Mouse (Mus musculus) cerebellum, adult 11-12 months (tissue): ENCODE results near the gene Ms4a4a.
"Not testable (repeated sequence)": the region's sequence is repeated elsewhere in the genome, so short reads cannot be mapped to it uniquely, and the experiment has no call there.

Experiments
- DNase-seq: peaks from one replicate; pipeline ENCODE4 v3.0.0; 2022

The Ms4a4a gene

DNA sequence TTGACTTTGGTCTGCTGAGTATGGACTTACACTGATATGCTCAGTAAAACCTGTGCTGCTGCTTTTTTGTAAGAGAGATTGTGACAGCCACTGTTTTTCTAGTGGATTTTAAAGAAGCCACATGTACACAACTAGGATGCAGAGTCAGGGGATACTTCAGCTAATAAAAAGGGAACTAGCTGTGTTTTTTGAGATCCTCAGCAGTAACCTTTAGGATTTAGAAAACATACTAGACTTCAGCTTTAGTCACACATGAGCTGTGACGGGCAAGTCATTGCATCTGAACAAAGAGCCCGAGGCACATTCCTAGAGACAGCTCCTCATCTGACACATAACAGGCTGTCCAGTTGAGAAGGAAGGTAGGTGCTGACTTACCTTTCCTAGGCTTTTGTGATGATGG, at the start of gene Ms4a4a:
Gene Ms4a4a (plus strand): TSS at position 251 of the 400 bp plus-strand sequence.
- no peak for DNase-seq

DNA sequence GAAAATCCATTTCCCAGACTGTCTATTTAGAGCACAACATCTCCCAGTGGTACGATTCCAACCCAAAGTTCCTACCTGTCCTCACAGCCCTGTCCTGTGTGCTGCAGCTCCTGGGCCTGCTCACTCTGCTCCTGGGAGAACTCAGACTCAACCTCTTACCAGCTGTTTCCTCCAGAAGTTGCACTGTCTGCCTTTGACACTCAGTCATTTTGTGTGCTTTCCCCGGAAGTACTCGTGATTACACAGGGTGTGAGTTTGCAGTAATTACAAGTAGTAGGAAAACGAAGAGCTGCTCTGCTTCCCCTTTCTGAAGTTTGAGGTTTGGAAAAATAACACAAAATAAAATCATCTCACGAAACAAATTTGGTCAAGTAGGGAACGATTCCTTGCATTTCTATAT, 39.4 kb upstream of the Ms4a4a start, which contains the start of gene Ms4a7:
Gene Ms4a7 (minus strand): TSS at position 215 of the 400 bp plus-strand sequence.
- DNase-seq: no peak

DNA sequence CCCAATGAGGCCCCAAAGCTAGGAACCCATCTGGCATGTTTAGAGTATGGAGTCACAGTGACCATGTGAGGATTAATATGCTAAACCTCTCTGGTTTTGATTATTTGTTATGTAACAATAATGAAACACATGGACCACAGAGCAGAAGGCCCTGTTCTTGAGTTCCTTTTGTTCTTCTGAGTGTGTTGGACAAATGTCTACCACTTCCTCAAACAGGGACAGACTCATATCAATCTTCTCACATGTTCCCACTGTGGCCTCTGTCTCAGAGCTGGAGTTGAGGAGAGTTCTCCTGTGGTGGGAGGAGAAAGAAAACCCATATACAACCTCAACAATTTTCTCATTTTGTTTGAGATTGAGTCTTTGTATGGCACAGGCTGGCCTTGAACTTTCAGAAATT, 32.2 kb upstream of the Ms4a4a start:
- no peak for DNase-seq

DNA sequence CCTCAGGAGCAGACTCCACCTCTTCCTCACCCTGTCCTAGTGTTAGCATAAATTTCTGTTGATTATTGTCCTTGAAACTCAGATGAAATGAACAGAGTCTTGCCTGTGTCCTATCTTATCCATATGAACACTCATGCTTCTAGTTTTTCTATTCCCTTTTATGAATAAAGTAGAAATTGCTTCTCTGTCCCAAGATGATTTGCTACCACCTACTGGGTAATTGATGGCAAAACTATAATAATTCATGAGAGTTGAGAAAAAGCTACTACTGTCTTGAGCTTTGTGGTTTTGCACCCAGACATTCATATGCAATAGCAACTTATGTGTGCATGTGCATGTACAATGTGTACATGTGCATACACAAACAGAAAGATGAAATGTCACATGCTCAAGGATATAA, 31.3 kb upstream of the Ms4a4a start:
- DNase-seq: no peak

DNA sequence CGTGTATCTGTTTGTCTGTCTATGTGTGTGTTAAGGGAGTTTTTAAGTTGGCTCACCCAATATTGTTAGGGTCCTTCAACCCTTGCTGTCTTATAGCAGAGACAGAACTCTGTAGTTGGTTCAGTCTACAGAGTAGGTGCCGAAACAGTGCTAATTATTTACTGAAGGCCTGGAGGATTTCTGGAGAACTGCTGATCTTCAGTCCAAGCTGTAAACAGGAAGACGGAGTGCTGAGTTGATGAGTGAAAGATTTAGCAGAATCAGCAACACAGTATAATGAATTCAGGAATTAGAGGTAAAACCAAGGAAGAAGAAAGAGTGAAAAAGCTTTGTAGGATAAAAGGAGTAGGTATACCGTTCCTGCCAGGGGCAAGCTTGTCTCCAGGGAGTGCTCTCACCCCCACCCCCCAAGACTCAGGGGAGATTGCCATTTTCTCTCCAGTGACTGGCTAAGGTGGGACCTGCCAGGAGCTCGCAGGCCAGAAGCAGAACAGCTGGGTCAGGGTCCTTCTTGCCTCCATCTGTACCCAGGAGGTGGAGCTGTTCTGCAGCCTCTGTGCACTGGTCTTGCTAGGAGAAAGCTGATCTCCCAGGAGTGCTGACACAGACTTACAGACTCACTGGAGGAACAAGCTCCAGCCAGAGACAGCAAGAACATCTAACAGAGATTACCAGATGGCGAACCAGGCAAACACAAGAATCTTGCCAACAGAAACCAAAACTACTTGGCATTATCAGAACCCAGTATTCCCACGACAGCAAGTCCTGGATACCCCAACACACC, 25.4 kb upstream of the Ms4a4a start:
- DNase-seq: no peak

DNA sequence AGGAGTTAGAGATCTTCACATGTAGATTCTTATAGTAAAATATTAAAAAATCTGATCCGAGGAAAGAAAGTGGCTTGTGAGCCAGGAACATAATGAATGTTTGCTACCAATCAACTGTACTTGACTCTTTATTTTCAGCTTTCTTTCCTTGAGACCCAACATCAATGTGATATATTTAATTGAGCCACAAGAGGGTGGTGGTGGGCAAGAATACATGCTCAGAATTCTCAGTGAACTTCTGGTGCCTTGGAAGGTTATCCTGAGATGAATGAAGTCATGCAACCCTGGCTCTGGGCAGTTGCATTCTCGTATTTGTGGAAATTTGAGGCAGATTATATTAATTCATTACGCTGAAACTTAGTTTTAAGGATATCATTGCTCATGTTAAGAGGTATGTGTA, 23.4 kb upstream of the Ms4a4a start:
- no peak for DNase-seq

DNA sequence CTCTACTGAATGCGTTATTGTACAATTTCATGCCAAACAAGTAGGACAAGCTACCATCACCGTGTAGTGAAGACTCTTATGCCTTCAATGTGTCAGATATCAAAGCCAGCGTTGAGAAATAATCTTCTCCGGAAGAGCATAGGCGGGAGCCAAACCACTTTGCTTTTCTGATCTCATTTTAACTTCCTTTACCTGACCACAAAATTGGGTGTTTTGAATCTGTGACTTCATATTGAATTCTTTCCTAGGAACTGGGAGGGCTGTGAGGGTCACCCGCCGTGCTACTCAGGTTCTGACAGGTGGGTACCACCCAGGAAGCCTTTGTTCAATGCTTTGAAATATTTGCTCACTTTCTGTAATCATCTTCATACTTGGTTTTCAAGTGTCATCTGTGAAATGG, 19.6 kb upstream of the Ms4a4a start:
- DNase-seq: no peak

DNA sequence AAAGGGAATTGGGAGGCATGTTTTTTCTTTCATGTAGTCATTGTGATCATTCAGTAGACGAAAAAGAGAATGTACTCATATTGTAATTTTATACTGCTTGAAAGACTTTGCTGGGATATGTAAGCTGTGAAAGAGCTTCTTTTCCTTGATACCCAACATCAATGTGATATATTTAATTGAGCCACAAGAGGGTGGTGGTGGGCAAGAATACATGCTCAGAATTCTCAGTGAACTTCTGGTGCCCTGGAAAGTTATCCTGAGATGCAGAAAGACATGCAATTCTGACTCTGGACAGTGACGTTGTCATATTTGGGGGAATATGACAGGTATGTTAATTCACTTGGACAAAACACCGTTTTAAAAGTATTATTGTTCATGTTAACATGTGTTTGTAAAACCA, 15.2 kb upstream of the Ms4a4a start:
- no peak for DNase-seq

DNA sequence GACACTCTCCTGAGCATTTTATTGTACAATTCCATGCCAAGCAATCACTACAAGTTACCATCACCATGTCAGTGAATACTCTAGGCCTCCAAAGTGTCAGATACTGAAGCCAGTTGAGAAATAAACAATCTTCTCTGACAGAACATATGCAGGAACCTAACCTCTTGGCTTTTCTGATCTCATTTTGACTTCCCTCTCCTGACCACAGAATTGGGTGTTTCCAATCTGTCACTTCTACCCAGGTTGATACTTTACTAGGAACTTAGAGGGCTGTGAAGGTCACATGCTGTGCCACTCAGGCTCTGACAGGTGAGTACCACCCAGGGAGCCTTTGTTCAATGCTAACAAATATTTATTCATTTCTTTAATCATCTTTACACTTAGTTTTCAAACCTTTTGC, 13.3 kb upstream of the Ms4a4a start:
- no peak for DNase-seq

DNA sequence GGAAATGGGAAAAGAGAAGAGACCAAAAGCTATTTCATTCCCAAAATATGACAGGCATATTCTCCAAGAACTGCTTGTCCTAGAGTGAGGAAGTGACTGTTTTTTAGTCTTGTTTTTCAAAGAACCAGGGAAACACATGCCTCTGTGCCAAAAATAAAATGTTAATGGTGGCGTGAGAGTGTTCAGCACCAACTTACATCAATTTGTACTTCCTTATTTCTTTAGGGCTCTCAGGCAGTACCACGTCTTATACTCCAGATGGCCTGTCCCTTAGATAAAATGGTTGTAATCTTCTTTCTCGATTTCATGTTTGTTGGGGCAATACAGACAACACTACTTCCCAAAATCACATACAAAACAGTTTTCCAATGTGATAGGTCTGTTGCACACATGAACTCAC, 7.0 kb upstream of the Ms4a4a start:
- DNase-seq: no peak

DNA sequence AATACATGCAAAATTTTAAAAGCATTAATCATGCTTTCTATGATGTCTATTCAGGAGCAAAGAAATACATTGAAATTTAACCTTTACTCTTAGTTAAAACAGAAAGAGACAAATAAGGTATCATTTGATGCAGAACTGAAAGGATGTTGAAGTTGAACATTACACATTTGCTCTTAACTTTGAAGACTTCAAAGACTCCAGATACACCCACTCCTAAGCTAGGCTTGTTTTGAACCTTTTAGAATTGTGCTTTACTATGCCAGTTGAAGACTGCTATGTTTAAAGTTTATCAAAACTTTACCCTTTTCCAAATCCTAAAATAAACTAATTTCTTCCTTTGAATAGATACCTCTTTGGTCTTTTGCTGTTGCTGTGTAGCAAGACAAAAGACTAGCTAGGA, 4.1 kb upstream of the Ms4a4a start:
- DNase-seq: no peak

DNA sequence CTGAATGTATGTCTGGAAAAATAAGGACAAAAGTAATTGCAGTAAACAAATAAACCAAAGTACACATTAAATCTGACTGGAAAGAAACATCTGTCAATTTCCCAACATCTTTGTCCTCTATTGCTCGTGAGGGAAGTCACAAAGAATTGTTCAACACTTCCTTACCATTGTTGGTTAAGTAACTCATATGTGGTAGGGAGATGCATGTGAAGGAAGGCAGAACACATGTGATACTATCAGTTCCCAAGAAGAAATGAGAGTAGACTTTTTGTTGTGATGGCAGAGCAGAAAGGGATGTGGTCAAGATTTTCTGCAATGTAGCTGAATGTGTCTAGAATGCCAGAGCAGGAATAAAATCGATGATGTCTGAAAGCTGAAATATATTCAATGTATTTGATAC, 1.1 kb downstream of the Ms4a4a start:
- DNase-seq: no peak

DNA sequence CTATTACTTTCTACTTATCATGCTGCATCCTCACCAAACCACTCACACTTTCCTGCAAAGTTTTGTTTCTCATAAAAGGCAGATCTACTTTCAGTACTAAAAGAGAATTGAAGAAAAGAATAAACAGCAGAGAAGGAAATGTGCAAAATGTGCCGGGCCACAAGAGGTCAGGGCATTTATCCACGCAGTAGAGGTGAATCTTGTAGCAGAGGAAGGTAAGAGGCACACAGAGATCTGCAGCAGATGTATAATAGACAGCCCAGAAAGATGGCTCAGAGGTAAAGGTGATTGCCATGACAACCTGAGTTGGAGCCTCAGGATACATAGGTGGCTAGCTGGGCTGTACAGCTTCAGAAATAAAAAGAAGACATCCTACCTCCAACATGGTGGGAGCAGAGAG, 11.8 kb downstream of the Ms4a4a start:
- DNase-seq: no peak

DNA sequence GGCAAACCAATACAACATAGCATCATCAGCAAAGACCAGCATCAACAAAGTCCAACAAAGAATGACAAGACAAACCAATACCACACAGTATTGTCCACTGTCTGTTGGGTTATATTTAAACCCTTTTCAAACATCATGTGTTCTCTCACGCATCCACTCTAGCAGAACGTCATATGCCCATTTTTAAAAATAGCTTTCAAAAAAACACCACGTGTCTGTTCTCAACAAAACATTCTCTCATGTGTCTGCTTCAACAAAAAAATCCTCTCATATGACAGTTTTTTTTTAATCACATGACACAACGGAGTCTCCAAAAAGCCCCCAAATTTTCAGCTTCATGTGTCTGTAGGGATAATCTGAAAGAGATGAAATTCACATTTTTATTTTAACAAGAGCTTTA, 12.4 kb downstream of the Ms4a4a start:
- DNase-seq: no peak

DNA sequence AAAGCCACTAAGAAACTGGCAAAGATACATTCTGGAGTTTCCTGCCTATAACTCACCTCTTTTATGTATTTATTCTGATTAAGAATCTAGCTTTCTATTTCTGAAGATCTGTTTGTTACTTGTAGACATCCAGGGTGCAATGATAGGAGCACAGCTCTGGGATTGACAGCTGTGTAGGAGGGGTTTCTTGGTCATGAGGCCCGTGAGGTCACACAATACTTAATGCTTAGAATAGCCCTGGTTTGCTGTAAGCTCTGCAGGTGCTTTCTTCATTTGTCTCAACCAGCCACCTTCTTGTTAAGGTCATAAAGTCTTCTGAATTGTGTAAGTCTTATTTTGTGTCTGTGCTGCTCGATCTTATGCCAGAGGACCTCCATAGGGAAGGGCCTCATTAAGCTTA, 13.6 kb downstream of the Ms4a4a start:
- DNase-seq: no peak

DNA sequence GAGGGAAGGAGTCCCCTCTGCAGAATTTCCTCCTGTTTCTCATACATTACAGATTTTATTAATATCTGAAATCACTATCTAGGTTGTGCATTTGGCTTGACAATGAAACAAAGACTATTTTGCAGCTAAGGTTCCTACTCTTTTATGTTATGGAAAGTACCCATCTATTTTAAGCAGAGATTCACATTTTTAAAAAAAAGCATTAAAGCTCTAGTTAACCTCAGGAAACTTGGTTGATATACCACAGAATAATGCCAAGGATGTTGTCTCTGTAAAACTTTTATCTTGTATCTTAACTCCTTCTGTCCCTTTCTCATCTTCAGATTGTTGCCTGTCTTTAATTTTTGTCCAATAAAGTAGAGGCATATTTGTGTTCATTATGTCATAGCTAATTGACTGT, 20.4 kb downstream of the Ms4a4a start:
- DNase-seq: no peak

DNA sequence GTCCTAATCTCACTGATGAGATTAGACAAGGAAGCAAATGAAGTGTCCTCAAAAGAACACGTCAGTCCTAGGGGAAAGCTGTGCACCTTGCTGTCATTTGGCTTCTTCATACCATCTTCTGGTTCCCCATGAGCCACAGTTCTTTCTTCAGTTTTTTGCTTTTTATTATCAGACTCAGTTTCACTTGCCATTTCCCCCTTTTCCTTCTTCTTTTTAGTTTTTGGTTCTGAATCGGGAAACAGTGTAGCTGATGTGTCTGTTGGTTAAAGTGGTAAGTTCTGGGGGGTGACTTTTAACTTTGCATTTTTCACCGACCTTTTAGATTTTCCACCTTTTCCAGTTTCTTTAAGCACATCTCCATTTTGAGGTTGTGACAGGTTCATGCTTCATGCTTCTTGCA, 29.2 kb downstream of the Ms4a4a start, which contains the start of gene Ms4a4c:
Gene Ms4a4c (plus strand): TSS at position 244 of the 400 bp plus-strand sequence.
- no peak for DNase-seq

DNA sequence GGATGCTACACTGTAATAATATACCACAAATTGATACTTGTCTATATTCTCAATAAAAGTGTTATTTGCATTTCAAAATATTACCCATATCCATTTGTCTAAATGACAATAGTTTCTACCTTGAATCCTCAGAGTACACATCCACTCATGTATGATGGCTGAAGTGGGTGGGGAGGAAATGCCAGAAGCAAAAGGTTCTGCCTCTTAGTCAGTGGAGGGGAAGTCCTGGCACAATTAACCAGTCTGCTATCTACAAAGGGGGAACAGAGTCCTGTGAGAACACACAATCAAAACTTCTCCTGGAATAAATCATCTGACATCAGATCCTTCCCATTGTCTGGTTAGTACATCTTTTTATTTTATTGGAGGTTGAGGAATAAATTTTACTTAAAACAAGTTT, 32.1 kb downstream of the Ms4a4a start:
- DNase-seq: no peak

DNA sequence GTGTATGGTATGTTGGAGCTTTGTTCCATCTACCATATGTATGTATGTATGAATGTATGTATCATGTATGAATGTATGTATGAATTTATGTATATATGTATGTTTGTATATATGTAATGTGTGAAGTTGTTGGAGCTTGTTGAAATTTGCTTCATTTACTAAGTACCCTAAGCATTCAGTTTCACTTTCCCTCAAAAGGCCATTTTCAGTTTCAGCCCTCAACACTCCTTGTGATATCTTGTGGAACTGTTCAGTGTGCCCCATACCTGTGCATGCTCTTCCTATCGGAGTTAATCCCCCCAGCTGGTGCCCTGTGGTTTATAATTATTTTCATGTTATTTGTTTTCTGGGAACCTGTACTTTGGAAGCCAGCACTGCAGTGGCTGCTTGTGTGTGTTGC, 33.3 kb downstream of the Ms4a4a start:
- no peak for DNase-seq

DNA sequence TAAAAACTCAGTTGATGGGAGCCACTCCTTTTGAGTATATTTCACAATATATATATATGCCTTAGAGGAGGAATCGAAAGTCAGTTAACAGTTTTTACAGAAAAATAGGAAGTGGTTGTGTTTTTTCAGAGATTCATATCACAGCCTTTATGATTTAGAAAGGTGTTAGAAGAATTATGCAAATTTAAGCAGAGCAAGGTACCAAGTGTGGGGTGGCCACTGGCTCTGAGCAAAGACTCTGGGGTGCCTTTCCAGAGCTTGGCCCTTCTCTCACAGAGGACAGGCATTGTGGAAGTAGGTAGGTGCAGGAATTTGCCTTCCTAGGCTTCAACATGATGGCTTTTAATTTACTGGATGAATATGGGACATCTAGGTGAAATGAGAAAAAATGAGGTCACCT, 36.3 kb downstream of the Ms4a4a start:
- no peak for DNase-seq

DNA sequence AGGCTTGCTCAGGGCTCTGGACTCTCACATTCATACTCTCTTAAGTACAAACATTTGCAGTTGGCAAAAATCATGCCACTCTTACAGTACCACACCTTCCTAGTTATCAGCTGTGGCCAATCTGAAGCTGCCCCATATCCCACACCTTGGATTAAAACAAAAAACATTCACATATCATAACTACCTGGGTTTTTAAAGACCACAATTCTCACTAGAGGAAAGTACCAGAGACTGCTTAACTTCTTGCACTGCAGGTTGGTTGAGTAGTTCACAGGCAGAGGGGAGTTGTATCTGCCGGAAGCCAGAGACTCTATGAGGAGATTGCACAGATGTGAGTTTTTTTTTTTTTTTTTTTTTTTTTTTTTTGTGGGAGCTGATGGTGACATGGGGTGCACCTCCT, 38.8 kb downstream of the Ms4a4a start:
- DNase-seq: no peak

DNA sequence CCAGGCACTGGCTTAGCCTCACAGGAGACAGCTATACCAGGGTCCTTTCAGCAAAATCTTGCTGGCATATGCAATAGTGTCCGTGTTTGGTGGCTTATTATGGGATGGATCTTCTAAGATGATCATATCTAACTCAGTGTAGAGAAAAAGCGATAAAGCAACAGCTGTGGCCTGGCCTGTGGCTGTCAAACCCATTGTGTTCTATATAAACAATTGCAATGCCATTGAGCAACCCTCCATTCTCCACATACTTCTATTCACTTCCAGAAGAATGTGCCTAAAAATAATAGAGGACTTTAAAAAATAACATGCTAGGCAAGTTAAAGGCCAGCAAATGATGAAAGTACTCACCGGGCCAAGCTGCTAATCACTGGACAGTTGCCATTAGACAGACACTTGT, 40.3 kb downstream of the Ms4a4a start:
- no peak for DNase-seq

DNA sequence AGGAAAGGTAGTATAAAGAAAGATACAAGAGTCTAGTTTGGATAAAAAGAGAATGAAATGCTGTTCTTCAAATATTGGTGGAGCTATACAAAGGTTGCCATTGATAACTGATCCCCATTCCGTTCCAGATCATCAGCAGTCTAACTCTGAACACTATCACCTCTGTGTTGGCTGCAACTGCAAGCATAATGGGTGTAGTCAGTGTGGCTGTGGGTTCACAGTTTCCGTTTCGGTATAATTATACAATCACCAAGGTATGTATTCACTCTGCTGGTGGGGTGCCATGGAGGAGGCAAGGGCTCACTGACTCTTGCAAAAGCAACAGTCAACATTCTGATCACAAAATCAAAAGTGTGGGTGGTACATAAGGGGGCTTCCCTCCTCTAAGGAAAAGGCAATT, 43.5 kb downstream of the Ms4a4a start:
- DNase-seq: not testable (repeated sequence)

DNA sequence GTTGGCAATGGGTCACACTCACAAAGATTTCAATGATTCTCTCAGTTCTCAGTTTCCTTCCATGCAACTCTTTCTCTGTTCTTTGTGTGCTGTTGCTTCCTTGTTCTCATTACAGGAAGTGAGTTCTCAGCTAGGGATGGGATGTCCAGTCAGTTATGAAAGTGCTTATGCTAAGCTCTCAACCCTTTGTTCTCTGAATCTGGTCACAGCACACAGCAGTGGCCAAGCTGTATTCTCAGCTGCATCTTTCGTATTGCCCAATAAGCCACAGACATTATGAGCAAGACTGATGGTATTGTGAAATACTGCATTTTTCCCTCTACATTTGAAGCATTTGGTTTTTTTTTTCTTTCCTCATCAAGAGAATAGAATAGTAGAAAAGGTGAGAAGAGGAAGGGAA, 55.9 kb downstream of the Ms4a4a start:
- not testable (repeated sequence) for DNase-seq
